Mouse (Mus musculus) ovary, postnatal 36 days (tissue): Measurements from ENCODE around the gene Etfbkmt.
A peak's percentile ranks its signal among the peaks of the same experiment; 100 is the strongest.
"Not testable (repeated sequence)": the region's sequence is repeated elsewhere in the genome, so short reads cannot be mapped to it uniquely, and the experiment has no call there.

Experiments
- DNase-seq: peaks from one replicate; pipeline ENCODE4 v3.0.0; 2022; ENCODE audit warnings: low spot score, mixed read lengths

Etfbkmt gene

GRCm38 (mm10) chr6:149139471-149139870, at the start of gene Etfbkmt:
Gene Etfbkmt (plus strand): TSS chr6:149139849.
- no peak for DNase-seq

- DNase-seq, result no peak
These were observed 47.2 kb upstream of the Etfbkmt start for GRCm38 (mm10) chr6:149092406-149092805.

GRCm38 (mm10) chr6:149093465-149093864, 46.2 kb upstream of the Etfbkmt start:
- DNase-seq, result peak; percentile 10

DNA sequence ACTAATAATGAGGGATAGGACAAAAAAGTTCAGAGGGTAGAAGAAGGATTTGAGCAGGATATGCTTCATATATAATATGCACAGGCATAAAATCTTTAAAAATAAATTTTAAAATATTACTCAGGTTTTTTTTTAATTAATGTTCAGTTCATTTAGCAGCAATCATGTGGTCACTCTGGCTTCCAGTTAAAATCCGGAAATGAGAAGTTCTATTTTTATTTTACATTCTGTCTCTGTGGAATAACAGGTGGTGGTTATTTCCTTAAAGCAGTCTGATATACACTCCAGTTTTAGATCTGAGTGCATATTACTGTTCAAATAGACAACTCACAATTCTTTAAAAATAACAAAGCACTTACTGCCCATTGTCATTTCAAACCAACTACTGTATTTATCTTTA, 45.1 kb upstream of the Etfbkmt start:
- DNase-seq, result no peak

GRCm38 (mm10) chr6:149095389-149095788, 44.3 kb upstream of the Etfbkmt start:
- DNase-seq, result no peak

- DNase-seq, result no peak
These were observed 43.4 kb upstream of the Etfbkmt start for GRCm38 (mm10) chr6:149096233-149096632.

DNA sequence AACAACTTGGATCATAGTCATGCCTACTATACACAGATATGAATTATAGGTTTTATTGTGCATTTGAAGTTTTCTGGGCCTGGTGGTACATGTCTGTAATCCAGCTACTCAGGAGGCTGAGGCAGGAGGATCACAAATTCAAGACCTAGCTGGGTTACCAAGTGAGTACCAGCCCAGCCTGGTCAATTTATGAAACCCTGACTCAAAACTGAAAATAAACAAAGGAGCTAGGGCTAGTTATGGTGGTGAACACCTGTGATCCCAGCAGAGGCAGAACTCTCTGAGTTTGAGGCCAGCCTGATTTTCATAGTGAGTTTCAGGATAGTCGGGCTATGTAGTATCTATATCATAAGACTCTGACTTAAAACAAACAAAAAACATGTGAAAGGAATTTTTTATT, 42.4 kb upstream of the Etfbkmt start:
- DNase-seq, result no peak

DNA sequence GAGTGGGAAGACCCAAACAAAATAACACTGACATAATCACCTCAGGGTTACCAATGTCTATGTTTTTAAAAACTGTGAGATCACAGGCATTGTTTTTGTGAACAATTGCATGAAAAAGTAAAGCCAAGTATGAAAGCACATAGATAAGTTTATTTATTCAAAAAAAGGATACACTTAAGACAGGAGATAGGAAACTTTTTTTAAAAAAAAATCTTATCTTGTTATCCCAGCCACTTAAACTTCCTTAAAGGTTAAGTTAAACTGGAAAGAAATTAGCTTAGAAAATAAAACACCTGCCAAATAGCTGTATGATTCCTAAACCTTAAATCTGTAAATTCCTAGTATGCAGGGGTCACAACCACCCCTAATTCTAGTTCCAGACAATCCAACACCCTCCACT, 40.7 kb upstream of the Etfbkmt start:
- no peak for DNase-seq

DNA sequence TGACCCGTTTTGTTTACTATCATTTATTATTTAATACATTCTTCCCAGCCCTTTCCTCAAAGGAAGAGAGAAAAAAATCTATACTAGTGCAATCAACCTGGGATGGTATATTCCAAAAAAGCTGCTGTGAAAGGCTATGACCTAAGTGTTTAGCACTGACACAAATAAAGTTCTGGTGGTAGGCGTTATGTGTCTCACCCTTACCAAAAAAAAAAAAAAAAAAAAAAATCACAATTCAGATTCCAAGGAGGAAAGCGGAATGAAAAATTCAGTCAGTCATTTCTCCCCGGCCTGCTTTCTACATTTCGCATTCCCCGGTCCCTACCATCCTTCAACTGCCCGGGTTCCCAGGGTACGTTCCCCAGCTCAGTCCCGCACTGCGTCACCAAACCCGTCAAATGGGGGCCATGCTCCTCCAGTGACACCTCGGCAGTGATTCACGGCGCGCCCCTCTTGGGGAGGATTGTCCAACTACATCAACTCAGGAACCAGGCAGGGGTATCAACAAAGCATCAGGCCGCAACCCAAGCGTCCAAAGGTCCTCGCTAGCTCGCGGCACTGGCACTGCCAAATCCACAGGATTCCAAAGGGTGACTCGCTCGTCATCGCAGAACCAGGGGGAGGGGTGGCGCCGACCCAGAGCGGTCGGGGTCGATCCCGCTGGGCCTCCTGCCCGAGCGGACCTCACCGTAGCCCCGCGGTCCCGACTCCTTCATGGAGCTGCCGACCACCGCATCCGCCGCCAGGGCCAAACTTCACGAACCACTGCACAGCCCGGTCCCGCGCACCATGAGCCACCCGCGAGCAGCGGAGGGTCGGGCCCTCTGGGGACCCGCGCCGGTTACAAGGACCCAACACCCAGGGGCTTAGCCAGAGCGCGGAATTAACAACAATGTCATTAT, 39.2 kb upstream of the Etfbkmt start:
- DNase-seq, result peak; percentile 56

GRCm38 (mm10) chr6:149101076-149101942, 38.3 kb upstream of the Etfbkmt start, which contains the start of gene Dennd5b:
Gene Dennd5b (minus strand): TSS chr6:149101680.
- peak; percentile 88 for DNase-seq

- no peak for DNase-seq
These were observed 37.8 kb upstream of the Etfbkmt start for GRCm38 (mm10) chr6:149101943-149102243.

DNA sequence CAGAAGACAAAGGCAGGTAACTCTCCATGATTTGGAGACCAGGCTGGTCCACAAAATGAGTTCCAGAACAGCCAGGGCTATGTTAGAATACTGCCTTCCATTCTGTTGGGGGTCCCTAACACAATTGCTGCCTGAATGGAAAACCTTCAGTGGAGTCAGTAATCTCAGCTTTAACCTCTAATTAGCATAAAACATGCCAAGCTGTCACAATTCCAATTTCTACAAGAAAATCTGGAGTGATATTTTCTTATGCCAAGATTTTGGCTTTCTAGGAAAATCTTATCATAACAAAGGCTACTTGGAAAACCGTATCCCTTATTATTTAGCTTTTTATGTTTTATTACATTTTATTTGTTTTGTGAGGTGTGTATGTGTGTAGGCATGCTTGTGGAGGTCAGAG, 36.2 kb upstream of the Etfbkmt start:
- DNase-seq, result no peak

DNA sequence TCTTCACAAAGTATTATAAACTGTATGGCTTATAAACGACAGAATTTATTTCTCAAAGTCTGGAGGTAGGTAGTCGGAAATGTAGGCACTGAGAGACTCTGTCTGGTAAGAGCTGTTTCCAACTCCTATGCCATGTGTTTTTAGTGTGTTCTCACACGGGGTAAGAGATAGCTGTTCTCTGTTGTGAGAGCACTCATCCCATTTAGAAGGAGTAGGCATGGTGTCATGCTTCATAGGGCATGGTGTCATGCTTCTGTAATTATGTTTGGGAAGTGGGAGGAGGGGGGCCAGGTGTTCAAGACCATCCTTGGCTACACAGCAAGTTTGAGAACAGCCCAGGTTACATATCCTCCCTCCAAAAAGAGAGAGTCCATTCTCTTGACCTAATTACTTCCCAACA, 32.0 kb upstream of the Etfbkmt start:
- DNase-seq, result no peak

- DNase-seq, result no peak
These were observed 30.7 kb upstream of the Etfbkmt start for GRCm38 (mm10) chr6:149108909-149109308.

GRCm38 (mm10) chr6:149116992-149117391, 22.7 kb upstream of the Etfbkmt start:
- DNase-seq, result no peak

- no peak for DNase-seq
These were observed 20.7 kb upstream of the Etfbkmt start for GRCm38 (mm10) chr6:149118935-149119334.

GRCm38 (mm10) chr6:149119853-149120252, 19.8 kb upstream of the Etfbkmt start:
- no peak for DNase-seq

DNA sequence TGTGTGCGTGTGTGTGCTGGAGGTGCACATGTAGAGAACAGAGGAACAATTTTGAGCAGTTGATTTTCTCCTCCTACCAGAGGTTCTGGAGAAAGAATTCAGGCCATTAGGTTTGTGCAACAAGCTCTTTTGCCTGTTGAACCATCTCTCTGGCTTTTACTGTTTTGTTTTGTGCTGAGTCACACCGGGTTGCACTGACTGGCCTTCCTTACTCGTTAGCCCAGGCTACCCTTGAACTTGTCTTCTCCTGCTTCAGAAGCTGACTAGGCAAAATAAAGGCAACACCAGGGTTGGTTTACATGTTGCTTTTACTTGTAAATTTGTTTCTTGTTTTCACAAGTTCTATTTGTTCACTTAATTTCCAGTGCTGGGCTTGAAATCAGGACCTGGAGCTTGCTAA, 16.6 kb upstream of the Etfbkmt start:
- DNase-seq, result no peak

- DNase-seq, result no peak
These were observed 13.0 kb upstream of the Etfbkmt start for GRCm38 (mm10) chr6:149126675-149127074.

GRCm38 (mm10) chr6:149129870-149130269, 9.8 kb upstream of the Etfbkmt start, which contains the start of gene Gm10203:
Gene Gm10203 (plus strand): TSS chr6:149130170.
- DNase-seq, result not testable (repeated sequence)

DNA sequence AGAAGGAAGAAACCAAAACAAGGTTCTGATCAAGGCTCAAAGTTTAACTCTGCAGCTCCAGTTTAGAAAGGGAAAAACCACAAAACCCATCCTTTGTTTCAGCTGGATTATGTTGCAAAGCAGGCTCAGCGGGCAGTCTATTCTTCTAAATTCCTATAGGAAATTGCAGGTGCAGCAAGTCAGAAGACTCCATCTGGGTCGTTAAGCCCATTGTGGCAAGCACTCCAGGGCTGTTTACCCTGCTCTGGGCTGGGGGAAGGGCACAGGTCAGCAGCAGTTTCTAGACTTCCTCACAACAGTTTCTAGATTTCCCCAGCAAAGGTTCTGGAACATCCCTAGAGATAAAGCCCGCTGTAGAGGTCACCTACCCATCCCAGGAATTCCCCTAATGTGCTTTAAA, 8.5 kb upstream of the Etfbkmt start:
- no peak for DNase-seq

DNA sequence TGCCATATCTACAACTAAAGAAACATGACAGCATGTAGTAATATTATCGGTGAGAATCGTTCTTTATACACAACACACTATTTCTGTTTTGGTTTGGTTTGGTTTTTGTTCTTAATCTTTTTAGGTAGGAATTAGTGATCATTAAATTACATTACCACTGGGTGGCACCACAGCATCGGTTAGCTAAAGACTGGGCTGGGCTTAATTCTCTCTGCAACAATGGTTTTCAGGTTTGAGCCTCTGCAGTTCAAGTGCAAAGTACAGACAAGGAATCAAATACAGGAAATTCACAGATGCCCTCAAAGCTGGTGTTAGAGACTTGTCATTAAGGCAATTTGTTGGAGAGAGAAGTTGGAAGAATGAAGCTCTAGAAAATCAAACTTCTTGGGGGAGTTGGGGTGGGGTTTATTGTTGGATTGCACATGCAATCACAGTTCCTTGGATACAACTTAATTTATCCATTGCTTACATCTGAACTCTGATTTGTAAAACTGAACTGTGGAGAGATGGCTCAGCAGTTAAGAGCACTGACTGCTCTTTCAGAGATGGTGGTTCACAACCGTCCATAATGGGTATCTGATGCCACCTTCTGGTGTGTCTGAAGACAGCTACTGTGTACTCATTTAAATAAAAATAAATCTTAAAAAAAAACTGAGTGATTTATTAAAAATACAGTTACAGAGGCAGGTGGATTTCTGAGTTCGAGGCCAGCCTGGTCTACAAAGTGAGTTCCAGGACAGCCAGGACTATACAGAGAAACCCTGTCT, 7.2 kb upstream of the Etfbkmt start:
- no peak for DNase-seq
